Mouse (Mus musculus): ENCODE measurements around the gene Snx10.

GRCm38 (mm10) chr6:51592356-51593115, 68.8 kb downstream of the Snx10 start:
- TF ChIP-seq MAFK (IDR thresholded peaks at IDR 0.05; ENCODE audit: insufficient read depth, low read depth, low read length) (no peak), CHD2 (IDR thresholded peaks at IDR 0.05; ENCODE audit: low read depth, low read length) (no peak), HCFC1 (IDR thresholded peaks at IDR 0.05; ENCODE audit: borderline replicate concordance, insufficient read depth, low read length) (no peak)

Data from ES-E14 (cell line).